Mouse (Mus musculus) kidney, adult 8-10 months (tissue): ENCODE measurements around the gene Ccdc173.

Experiments
- DNase-seq, 2 experiments: peaks; one replicate each; pipeline ENCODE4 v3.0.0; 2022

Gene Ccdc173

GRCm38 (mm10) chr2:69778836-69779177 lies 10.6 kb downstream of the Ccdc173 start:
- peak; percentile 15 to 50 for DNase-seq

- DNase-seq: no peak
Observed at GRCm38 (mm10) chr2:69777985-69778835, 11.2 kb downstream of the Ccdc173 start.

- no peak for DNase-seq
Observed at GRCm38 (mm10) chr2:69773331-69773730, 16.0 kb downstream of the Ccdc173 start.

- DNase-seq: no peak
Observed at GRCm38 (mm10) chr2:69764716-69765115, 24.7 kb downstream of the Ccdc173 start.

GRCm38 (mm10) chr2:69763340-69763739 lies 26.0 kb downstream of the Ccdc173 start:
- DNase-seq: peak; percentile 3 to 18

GRCm38 (mm10) chr2:69760980-69761379 lies 28.4 kb downstream of the Ccdc173 start:
- no peak for DNase-seq

- DNase-seq: no peak
Observed at GRCm38 (mm10) chr2:69745091-69745490, 44.3 kb downstream of the Ccdc173 start.

- no peak for DNase-seq
Observed at GRCm38 (mm10) chr2:69723519-69723825, 65.9 kb downstream of the Ccdc173 start.

- DNase-seq: peak; percentile 89 to 92
Observed at GRCm38 (mm10) chr2:69722650-69723518, 66.5 kb downstream of the Ccdc173 start.

- no peak for DNase-seq
Observed at GRCm38 (mm10) chr2:69722273-69722649, 67.1 kb downstream of the Ccdc173 start, which contains the start of gene Ppig. TSS of gene Ppig (plus strand) at chr2:69722545.

GRCm38 (mm10) chr2:69719121-69719520 lies 70.3 kb downstream of the Ccdc173 start:
- no peak for DNase-seq

GRCm38 (mm10) chr2:69716483-69716882 lies 72.9 kb downstream of the Ccdc173 start:
- DNase-seq: no peak

GRCm38 (mm10) chr2:69714126-69714525 lies 75.2 kb downstream of the Ccdc173 start:
- no peak for DNase-seq

- no peak for DNase-seq
Observed at GRCm38 (mm10) chr2:69713626-69714014, 75.8 kb downstream of the Ccdc173 start.

GRCm38 (mm10) chr2:69712981-69713625 lies 76.3 kb downstream of the Ccdc173 start, which contains the start of gene Fastkd1:
TSS of gene Fastkd1 (minus strand) at chr2:69713516.
- peak; percentile 92 for DNase-seq

- peak in 1 of 2 experiments; percentile 10 for DNase-seq
Observed at GRCm38 (mm10) chr2:69712171-69712570, 77.2 kb downstream of the Ccdc173 start.
